Mouse (Mus musculus): ENCODE measurements around the gene Lrfn4.

DNA sequence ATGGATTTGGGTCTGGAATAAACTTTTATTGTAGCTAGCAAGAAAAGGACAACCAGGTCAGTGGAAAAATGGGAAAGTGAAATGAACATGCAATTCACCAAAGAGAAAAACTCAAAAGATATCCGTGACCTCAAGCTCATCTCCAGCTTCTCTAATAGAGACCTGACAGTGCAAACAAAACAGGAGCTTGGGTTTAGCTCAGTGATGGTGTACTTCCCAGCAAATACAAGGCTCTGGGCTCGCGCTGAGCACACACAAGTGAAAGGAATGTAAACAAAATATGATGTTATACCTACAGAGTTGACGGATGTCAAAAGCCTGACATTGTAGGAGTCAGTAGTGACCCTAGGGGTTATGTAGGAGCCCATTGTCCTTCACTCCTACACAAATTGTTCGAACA is 36.2 kb downstream of the Lrfn4 start:
- no peak for TF ChIP-seq EP300 (IDR thresholded peaks at IDR 0.05; ENCODE audit: low read depth)
- no peak for TF ChIP-seq CTCF (IDR thresholded peaks at IDR 0.05; ENCODE audit: low read depth)

All from heart, postnatal 0 days (tissue).